Comparison of ENCODE assay signal across 8 mouse cellular contexts in genomic region chr10:81455181-81455895, GRCm38 (mm10). TPM values are rescaled to one million over a fixed set of nuclear protein-coding genes. Genes with fewer than 3 reads are reported as not detected.
DNase-seq lines count a peak whose midpoint lies in the region; ATAC-seq and TF ChIP-seq lines count a peak whose summit lies in the region.

Gene Nfic, minus strand, starts transcription at chr10:81455635.

- TF ChIP-seq CTCF in lung, postnatal 0 days (IDR thresholded peaks at IDR 0.05): no peak
- no peak for TF ChIP-seq CTCF in hindbrain, postnatal 0 days (IDR thresholded peaks at IDR 0.05; ENCODE audit: low read depth)

- H3K27ac ChIP-seq in lung, postnatal 0 days (ENCODE audit: low read length): no peak within 1 kb of the TSS
- H3K27ac ChIP-seq in hindbrain, postnatal 0 days: no peak within 1 kb of the TSS
- no peak within 1 kb of the TSS for H3K27ac ChIP-seq in midbrain, embryonic 12.5 days (replicated peaks)

- WGBS in lung, postnatal 0 days: 57% methylated on average over 28 of the region's 28 CpGs
- WGBS in hindbrain, postnatal 0 days: 68% methylated on average over 28 of the region's 28 CpGs
- WGBS in midbrain, embryonic 12.5 days: 69% methylated on average over 28 of the region's 28 CpGs

- H3K27me3 ChIP-seq in lung, postnatal 0 days (replicated peaks; ENCODE audit: insufficient read depth, low read length): peaks cover 43% of the 10 kb centered on the region
- H3K27me3 ChIP-seq in hindbrain, postnatal 0 days (ENCODE audit: insufficient read depth, low read length): peaks cover 38% of the 10 kb centered on the region
- H3K27me3 ChIP-seq in midbrain, embryonic 12.5 days: peaks cover 95% of the 10 kb centered on the region

- TF ChIP-seq EP300 in lung, postnatal 0 days (IDR thresholded peaks at IDR 0.05): no peak

- DNase-seq in lung, postnatal 0 days (ENCODE audit: low spot score): no peak
- DNase-seq in lung, postnatal 14 days: no peak
- DNase-seq in brain, adult 2 months (ENCODE audit: low read depth, low spot score): peak; percentile 1
- no peak for DNase-seq in gastrocnemius, postnatal 25 days
- DNase-seq in hindbrain, postnatal 0 days (ENCODE audit: low spot score): no peak
- DNase-seq in ovary, postnatal 10 days (ENCODE audit: low spot score): no peak
- DNase-seq in urinary bladder, postnatal 14 days (ENCODE audit: low spot score): no peak

- H3K9ac ChIP-seq in lung, postnatal 0 days (replicated peaks; ENCODE audit: low read depth): no peak within 1 kb of the TSS
- H3K9ac ChIP-seq in hindbrain, postnatal 0 days (replicated peaks; ENCODE audit: low read length): no peak within 1 kb of the TSS
- H3K9ac ChIP-seq in midbrain, embryonic 12.5 days (replicated peaks): no peak within 1 kb of the TSS

- no peaks in the 10 kb centered on the region for H3K36me3 ChIP-seq in lung, postnatal 0 days (ENCODE audit: insufficient read depth, low read length)
- no peaks in the 10 kb centered on the region for H3K36me3 ChIP-seq in hindbrain, postnatal 0 days (ENCODE audit: insufficient read depth, low read length)
- H3K36me3 ChIP-seq in midbrain, embryonic 12.5 days: no peaks in the 10 kb centered on the region

- ATAC-seq in lung, postnatal 0 days: no peak
- no peak for ATAC-seq in hindbrain, postnatal 0 days
- no peak for ATAC-seq in midbrain, embryonic 12.5 days (ENCODE audit: low FRiP score, low read depth)

- no peak within 1 kb of the TSS for H3K4me2 ChIP-seq in lung, postnatal 0 days (replicated peaks; ENCODE audit: low read depth, low read length)
- no peak within 1 kb of the TSS for H3K4me2 ChIP-seq in hindbrain, postnatal 0 days (ENCODE audit: low read depth, low read length)
- H3K4me2 ChIP-seq in midbrain, embryonic 12.5 days (replicated peaks): no peak within 1 kb of the TSS

- H3K4me1 ChIP-seq in lung, postnatal 0 days (ENCODE audit: insufficient read depth, low read depth, low read length): 0 out of 2 replicates have a peak, but pooled peaks cover 3% of the 10 kb centered on the region
- no peaks in the 10 kb centered on the region for H3K4me1 ChIP-seq in hindbrain, postnatal 0 days (ENCODE audit: insufficient read depth, low read length)
- 0 out of 2 replicates have a peak, but pooled peaks cover 2% of the 10 kb centered on the region for H3K4me1 ChIP-seq in midbrain, embryonic 12.5 days

- no peaks in the 10 kb centered on the region for H3K9me3 ChIP-seq in lung, postnatal 0 days (ENCODE audit: low read length)
- no peaks in the 10 kb centered on the region for H3K9me3 ChIP-seq in hindbrain, postnatal 0 days (ENCODE audit: low read length)
- H3K9me3 ChIP-seq in midbrain, embryonic 12.5 days: no peaks in the 10 kb centered on the region

- no peak within 1 kb of the TSS for H3K4me3 ChIP-seq in lung, postnatal 0 days (ENCODE audit: low read depth, low read length)
- H3K4me3 ChIP-seq in hindbrain, postnatal 0 days (ENCODE audit: low read length): no peak within 1 kb of the TSS
- H3K4me3 ChIP-seq in midbrain, embryonic 12.5 days: no peak within 1 kb of the TSS

RNA-seq across cellular contexts. Expression of gene Nfic, which starts in this region (rescaled TPM):
- 73.6 and 83.9 TPM in 2 replicates for polyA plus RNA-seq in lung, postnatal 0 days (2015; fragmentation: Nextera tagmentation; extraction: Ambion mirVana)
- total RNA-seq in gastrocnemius, postnatal 25 days (2021): 100 to 1,000 TPM; 215 to 268 TPM
- 17.2 and 26.5 TPM in 2 replicates for total RNA-seq in hindbrain, postnatal 0 days (2014; rRNA removed)
- 33.8 and 34.6 TPM in 2 replicates for polyA plus RNA-seq in hindbrain, postnatal 0 days (2015; fragmentation: Nextera tagmentation; extraction: Ambion mirVana)
- 14.7 and 19.7 TPM in 2 replicates for polyA plus RNA-seq in midbrain, embryonic 12.5 days (2016; fragmentation: Nextera tagmentation; extraction: Ambion mirVana)
